Mouse (Mus musculus) urinary bladder, adult 18-20 months (tissue): ENCODE measurements around the gene Elfn2.

Source experiments
- DNase-seq, 2 experiments: peaks; one replicate each; pipeline ENCODE4 v3.0.0; 2022; ENCODE audit warnings: low spot score in 2 of 2, mixed read lengths in 2 of 2

Elfn2 gene

DNA sequence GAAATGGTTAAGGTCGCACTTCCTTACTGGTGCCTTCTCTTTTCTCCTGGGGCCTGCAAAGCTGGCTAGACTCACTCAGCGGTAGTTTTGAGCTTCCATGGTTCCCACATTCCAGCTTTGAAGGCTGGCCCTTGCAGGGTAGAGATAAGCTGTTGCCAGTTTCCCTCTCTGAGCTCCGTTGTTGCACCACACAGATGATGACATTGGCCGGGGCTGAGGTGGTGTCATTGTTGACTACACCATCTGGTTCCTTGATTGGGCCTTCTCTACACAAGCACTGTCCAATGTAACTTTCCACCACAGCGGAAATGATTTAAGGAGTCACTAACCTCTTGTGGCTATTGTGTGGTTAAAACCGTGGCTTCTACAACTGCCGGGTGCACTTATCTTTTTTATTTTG lies 2.0 kb upstream of the Elfn2 start:
- DNase-seq, result no peak

DNA sequence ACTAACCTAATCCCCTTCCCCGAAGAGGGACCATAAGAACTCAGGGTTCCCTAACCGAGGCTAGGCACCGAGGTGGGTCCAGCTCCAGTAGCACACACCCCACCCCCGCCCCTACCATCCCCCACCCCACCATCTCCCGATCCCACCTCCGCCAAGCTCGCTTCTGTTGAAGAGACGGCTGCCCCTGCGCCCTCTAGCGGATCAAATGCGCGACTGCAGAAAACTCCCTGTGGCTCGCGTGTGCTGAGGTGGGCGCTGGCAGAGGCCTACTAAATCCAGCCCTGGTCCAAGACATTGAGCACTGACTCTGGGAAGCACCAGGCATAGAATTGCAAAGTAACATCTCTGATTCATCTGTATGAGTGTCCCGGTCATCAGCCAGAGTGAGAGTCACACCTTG lies 1.5 kb upstream of the Elfn2 start:
- peak; percentile 13 to 53 for DNase-seq

- no peak for DNase-seq
Observed at GRCm38 (mm10) chr15:78719416-78719815, 845 bp upstream of the Elfn2 start.

DNA sequence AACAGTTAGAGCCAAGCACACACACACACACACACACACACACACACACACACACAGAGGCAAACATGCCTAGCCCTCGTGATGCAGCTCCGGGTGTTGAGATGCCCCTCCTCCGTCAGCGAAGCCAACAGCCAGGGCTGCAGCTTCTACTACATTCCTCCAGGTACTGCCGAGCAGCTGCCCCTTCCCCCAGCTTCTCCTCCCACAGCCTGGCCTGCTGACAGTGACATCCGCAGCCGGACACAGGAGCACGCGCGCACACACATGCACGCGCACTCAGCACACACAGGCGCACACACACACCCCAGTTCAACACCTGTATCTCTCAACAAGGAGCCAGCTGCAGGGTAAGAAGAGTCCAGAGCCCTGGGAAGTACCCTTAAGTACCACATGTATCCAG lies 1.6 kb downstream of the Elfn2 start:
- DNase-seq, result no peak

DNA sequence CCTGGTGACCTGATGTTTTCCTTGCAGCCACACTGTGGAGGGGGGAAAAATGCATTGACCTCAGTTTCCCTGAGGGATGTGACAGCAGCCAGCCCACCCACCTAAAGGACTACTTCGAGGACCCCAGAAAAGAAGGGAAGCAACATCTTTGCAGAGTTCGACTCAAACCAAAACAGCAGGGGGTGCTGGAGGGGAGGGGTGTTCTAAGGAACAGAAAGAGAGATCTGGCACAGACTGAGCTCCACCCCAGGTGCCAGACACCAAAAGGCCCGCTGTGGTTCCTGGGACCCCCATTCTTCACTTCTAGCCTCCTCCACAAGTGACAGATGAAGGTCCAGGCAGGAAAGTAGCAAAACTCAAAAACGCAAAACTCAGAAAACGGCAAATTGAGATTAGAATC lies 2.7 kb downstream of the Elfn2 start:
- no peak for DNase-seq

- DNase-seq, result no peak
Observed at GRCm38 (mm10) chr15:78713751-78714150, 4.8 kb downstream of the Elfn2 start.

DNA sequence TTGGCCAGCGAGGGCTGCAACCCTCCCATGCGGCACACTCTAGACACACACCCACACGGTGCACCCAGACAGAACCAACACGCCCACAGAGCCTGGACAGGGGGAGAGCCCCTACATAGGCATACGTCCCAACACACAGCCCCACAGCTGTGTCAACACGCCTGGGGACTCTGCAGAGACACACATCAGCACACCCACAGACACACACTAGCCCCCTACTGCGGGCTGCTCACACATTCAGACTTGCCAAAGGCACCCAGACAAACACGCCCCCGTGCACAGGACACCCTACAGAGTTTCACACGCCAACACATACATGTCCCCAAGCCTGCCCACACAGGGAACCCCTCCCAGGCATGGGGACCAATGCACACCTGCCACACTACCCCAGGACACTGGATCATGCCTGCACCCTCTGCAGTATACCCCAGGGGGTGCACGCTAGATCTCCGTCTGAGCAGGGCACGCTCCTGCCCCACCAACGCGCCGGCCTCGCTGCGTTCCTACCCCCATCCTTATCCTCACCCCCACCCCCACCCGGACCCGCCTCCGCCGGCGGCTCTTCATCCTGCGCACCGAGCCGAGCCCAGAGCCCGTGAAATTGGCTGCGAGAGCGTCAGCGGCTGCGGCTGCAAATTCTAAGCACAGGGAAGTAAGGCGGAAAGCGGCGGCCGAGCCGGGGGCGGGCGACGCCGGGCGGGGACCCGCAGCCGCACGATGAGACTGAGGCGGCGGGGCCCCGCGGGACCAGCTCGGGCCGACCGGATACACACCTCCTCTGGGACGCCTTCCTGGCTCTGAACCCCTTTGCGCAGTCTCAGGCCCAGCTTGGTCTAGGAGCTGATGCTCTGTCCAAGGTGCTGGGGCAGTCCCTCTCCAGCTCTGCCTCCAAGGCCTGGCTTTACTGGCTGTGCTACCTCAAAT lies 6.0 kb downstream of the Elfn2 start:
- DNase-seq, result no peak

DNA sequence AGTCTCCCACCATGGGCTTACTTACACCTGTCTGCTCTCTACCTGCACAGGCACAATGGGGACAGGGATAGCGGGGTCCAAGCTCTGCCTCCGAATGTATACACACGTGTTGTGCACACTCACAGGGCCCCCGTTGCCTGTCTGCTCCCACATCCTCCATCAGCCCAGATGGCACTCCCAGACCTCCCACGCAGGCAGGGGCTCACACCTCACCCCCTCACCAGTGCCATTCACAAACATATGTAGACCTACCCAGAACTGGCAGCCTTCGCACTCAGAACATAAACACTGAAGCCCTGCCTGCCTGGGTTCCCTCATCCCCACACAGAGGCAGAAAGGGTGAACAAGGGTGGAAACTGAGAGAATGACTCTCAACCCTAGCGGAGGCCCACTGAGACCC lies 6.6 kb downstream of the Elfn2 start:
- no peak for DNase-seq

DNA sequence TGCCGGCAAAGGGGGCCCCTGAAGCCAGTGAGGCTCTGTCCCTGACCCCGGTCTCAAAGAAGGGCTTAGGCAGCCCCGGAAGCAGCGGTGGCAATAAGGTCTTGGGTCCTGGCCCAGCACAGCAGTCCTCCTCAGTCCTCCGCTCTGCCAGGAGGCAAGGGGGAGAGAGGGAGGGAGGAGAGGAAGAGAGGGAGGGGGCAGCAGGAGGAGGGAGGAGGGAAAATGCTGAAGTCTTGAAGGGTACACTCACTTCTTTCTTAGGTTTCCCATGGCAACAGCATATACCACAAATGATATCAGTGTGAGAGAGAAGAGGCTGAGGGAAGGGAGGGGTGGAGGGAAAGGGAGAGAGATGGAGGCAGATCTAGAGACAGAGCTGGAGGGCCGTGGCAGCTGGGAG lies 7.9 kb downstream of the Elfn2 start:
- no peak for DNase-seq

DNA sequence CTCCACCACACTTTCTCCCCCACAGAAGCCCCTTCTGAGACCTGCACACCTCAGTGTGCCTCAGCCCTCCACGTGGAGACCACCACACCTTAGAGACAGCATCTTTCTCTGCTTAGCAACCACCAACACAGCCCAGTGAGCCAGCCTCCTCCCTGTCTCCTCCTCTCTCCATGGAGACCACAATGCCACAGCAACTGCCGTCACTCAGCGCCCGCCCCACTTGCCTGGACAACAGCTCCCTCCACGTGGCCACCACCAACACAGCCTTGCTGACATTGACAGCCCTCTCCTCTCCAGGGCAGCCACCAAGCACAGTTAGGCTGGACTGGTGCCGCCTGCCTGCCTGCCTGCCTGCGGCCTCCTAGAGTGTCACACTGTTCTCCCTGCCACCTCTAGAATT lies 8.8 kb downstream of the Elfn2 start:
- DNase-seq, result no peak

GRCm38 (mm10) chr15:78706630-78707029 lies 11.9 kb downstream of the Elfn2 start:
- no peak for DNase-seq

- DNase-seq, result no peak
Observed at GRCm38 (mm10) chr15:78704824-78705223, 13.7 kb downstream of the Elfn2 start.

- no peak for DNase-seq
Observed at GRCm38 (mm10) chr15:78704007-78704406, 14.6 kb downstream of the Elfn2 start.

- DNase-seq, result no peak
Observed at GRCm38 (mm10) chr15:78700420-78700819, 18.2 kb downstream of the Elfn2 start.

DNA sequence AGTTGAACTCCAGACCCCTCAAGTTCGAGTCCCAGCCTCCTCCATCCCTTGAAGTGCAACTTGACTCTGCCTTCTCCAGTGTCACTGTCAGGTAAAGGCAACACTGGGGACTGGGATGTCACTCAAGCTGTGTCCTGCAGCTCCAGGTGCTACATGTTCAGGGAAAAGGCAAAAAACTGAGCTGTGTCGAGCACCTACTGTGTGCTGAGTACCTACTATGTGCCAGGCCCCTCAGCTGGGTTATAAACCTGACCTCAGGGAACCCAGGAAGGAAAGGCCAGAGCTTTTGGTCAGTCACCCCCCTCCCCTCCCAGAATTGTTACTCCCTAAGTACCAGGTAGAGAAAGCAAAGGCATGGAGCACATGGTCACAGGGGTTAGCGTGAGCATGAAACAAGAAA lies 19.1 kb downstream of the Elfn2 start:
- DNase-seq, result no peak

- DNase-seq, result no peak
Observed at GRCm38 (mm10) chr15:78698491-78699135, 20.0 kb downstream of the Elfn2 start.

- no peak for DNase-seq
Observed at GRCm38 (mm10) chr15:78698084-78698483, 20.5 kb downstream of the Elfn2 start.

- no peak for DNase-seq
Observed at GRCm38 (mm10) chr15:78695745-78696144, 22.8 kb downstream of the Elfn2 start.

DNA sequence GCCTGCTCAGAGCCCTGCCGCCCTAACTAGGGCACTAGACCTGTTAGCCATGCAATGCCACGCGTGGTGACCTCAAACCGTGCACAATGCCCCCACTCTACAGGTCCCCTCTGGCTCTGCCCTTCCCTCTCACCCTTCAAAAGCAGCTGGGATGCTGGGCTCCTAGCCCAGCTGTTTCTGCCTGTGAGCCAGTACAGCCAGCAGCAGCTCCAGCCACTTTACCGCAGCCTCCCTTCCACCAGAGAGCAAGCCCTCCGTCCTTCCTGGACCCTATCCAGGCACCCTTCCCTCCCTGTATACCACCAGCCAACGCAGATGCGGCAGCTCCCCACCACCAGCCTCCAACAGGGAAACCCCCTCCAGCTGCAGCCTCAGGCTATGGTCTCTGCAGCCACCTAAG lies 26.1 kb downstream of the Elfn2 start:
- DNase-seq, result no peak

GRCm38 (mm10) chr15:78690716-78691115 lies 27.9 kb downstream of the Elfn2 start:
- no peak for DNase-seq

DNA sequence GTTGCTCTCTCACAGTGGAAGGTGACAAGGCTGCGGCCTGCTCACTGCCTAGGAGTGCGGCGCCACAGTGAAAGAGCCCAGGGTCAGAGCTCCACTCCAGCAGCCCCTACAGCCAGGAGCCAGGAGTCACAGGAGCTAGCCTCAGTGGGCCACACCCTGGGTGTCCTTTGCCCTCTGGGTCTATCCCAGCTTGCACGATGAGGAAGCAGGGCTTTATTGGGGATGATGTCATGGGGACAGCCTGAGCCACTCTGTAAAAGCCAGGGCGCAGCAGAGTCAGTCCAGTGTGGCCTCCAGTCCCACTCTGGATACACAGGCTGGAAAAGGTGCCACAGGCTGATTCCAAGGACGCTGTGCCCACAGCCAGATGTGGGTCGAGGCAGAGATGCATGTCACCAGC lies 31.7 kb downstream of the Elfn2 start:
- DNase-seq, result no peak

- no peak for DNase-seq
Observed at GRCm38 (mm10) chr15:78684111-78684510, 34.5 kb downstream of the Elfn2 start.

DNA sequence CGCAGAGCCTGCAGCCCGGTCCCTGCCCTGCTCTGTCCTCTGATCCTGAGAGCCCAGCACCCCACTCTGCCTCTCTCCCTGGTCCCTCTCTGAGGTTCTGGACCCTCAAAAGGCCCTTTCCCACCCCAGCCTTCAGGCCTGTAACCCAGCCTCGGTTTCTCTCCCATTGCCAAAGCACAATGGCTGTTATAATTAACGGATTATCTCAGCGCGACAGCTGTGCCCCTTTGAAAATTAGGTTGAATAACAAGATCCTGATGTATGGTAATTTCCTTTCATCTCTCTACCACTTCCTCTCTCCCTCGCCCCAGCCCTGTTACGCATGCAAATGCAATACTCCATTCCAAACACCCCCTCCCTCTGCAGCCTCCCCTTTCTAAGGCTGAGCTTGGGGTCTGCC lies 35.1 kb downstream of the Elfn2 start:
- DNase-seq, result no peak
